Mouse (Mus musculus) liver (tissue): Measurements from ENCODE around the gene Tmem130.

ENCODE experiments used
- DNase-seq: peaks from one replicate; pipeline ENCODE4 v3.0.0-alpha.2; 2020; ENCODE audit warnings: mixed read lengths

Gene Tmem130

DNA sequence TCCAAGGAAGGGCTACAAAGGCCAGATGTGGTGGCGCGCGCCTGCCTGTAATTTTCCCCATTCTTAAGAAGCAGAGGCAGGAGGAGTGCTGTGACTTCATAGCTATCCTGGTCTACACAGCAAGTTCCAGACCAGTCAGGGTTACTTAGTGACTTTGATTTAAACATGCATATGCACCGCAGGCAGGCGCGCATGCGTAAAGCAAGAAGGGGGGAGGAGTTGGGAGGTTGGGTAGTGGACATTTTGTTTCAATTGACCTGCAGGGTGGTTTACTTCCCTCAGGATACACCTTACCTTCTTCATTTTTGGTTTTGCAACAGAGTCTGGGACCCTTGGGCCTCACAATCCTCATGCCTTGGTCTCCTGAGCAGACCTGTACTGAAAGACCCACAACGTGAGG lies 32.4 kb downstream of the Tmem130 start:
- no peak for DNase-seq

DNA sequence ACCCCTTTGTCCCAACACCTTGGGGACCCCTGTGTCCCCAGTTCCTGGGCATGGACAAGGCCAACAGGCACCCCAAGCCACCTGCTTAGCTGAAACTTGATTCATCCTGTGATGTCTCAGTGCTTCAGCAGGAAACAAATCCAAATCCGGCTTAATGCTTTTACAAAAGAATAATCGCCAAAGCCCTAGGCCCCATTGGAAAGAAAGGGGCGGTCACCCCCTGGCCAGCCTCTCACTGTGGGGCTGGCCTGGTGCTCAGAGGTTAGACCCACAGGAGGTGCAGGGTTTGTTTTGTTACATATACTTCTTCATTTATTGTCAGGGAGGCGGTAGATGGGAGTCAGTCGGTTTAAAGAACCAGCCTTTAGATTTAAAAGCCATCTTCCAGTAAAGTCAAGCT lies 33.4 kb downstream of the Tmem130 start:
- DNase-seq: no peak

DNA sequence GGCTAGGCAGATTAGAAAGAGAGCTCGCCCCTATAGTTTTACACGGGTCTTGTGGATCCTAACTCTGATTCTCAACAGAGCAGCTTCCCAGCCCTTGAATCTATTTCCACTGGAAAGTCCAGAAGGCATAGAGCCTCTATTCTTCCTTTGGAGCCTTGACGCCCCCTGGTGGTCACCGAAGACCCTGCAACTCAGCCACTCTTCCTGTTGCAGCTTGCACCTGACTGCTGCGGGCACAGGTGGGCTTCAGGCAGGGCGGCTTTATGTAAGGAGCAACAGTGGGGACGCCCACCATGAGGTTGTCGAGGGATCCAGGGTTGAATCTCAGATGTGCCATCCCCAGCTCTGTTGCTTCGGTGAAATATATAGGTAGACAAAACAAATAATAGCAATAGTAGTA lies 34.5 kb downstream of the Tmem130 start:
- peak; percentile 62 for DNase-seq

DNA sequence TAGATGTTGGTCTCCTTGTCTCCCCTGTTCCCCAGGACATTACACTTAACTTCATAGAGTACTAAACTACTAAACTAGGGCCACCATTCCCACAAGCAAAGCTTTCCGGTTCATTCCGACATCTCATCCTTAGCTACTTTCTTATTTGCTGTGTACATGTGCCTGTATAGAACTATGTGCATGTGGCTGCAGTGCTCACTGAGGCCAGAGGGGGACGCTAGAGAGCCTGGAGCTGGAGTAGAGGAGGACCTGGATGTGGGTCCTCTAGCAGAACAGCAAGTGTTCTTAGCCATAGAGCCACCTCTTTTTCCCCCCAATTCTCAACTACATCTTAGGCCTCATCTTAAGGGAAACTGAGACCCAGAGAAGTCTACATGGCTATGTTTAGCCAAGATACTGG lies 36.1 kb downstream of the Tmem130 start:
- no peak for DNase-seq

DNA sequence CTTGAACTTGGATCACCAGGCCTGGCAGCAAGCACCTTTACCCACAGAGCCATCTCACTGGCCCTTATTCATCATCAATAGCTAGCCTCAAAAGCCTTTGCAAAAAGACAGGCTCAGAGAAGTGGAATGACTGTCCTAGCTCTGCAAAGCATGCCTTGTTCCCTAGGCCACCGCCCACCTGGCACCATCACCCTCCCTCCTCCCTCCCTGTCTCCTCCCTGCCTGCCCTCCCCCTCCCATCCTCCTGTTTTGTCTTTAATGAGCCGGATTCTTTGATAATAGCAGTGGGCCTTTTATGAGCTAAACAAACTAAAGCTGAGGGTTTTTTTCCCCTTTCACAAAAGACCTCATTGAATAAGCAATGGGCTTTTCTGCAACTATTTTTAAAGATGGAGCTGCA lies 36.7 kb downstream of the Tmem130 start:
- no peak for DNase-seq

DNA sequence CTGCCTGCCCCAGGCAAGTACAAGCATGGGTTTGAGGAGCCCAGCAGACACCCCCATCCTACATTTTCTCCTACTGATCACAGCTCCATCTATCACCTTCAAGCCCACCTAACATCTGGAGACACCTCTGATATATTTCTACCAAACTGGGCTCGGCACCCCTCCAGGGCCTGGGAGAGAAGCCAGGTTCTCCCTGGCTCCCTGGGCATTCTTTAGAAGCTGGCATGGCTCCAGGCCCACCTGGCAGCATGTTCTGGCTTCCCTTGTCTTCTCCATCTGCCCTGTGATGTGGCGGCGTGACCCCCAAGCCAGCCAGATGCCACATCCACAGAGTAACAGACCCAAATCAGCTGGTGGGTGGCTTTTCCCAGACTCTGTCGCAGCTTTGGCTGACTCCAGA lies 41.3 kb downstream of the Tmem130 start:
- no peak for DNase-seq

DNA sequence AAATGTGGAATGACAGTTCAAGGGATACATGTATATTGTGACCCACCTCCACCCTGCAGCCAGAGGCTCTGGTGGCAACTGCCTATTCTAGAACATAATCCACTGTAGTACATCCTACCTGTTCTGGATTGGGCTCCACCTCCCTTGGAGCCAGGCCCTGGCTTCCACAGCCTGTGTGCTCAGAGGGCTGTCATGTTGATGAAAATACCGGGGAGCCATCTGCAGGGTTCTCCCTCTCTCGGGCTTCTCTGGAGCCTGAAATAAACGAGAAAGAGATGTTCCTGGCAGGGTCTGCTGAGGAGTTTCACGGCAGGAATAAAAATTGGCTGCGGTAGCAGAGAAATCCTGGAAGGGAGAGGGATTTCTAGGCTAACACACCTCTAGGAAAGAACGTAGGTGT lies 41.8 kb downstream of the Tmem130 start:
- no peak for DNase-seq

DNA sequence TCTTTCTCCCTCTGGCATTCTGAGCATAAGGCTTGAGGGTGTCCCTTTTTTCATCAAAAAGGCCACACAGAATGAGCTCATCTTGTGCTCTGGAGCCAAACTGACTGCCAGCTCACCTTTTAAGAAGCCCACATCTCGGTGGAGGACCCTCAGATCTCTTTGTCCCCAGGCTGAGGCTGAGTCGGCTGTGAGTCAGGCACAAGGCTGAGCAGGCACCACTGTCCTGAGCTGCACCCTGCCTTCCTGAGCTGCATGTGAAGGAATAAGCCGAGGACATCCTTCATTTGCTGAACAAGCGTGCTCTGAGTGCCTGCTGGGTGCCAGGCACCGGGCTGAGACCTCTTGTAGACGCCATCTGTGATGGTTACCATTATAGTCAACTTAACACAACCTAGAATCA lies 44.4 kb downstream of the Tmem130 start:
- no peak for DNase-seq

DNA sequence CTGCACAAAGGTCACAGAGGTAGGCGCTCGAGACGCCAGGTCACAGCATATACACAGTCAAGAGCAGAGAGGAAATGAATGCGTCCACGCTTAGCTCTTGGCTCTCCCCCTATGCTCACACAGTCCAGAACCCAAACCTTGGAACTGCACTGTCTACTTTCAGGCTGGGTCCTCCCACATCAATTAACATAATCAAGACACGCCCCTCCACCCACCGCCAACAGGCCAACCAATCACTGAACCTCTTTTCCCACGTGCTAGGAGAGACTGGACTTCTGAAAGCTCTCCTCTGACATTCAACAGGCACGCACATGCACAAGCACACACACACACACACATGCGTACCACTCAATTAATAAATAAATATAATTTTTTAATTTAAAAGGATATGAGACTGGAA lies 48.2 kb downstream of the Tmem130 start:
- no peak for DNase-seq

DNA sequence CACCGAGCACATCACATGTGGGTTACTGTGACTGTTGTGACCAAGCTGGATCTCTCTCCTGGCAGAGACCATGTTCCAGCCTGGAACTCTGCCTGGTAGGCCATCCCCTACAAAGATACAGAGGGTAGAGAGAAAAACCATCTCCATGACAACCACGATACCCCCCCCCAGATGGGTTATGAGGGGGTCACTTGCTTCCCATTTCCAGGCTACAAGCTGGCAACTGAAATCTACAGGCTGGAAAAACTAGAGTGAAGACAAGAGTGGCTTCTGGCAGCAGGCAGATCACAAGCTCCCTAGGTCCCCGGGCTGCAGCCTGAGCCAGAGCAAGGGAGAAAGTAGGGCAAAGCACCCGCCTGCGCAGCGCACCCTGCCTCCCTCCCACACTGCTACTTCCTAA lies 54.0 kb downstream of the Tmem130 start:
- DNase-seq: no peak

DNA sequence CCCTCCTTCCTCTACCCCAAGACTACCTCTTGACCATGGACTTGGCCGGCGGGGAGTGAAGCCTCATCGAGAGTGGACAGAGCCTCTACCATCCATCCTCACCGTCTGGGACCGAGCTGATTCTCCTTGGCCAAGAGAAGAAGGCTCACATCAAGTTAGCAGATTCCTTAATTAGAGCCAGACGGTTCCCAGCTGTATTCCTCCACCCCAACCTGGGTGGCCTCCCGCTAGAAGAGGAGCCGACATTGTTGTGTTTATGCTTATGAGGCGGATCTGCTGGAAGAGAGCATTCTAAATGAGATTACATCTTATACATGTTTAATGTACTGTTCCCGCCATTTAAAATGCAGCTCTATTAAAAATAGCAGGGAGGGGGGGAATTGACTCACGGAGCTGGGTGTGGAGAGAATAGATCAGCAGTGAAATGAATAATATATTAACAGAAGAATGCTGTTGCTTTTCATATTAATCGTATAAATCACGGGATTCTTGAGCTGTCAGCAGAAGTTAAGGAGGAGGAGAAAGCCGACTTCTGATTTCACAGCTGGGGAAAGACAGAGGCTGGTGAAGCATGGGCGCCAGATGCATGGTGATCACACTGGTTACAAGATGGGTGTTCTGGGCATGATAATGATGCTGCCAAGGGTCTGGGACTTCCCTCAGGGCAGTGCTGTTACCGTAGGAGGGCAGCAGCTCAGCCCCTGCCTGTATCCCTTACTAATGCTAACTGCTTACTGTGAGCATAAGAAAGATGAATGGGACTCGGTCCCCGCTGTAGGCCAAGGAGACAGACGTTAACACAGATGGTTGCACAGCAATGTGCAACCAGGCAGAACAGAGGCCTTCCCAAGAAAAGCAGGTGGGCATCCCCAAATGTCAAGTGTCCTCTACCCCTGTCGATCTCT lies 57.9 kb downstream of the Tmem130 start:
- no peak for DNase-seq

DNA sequence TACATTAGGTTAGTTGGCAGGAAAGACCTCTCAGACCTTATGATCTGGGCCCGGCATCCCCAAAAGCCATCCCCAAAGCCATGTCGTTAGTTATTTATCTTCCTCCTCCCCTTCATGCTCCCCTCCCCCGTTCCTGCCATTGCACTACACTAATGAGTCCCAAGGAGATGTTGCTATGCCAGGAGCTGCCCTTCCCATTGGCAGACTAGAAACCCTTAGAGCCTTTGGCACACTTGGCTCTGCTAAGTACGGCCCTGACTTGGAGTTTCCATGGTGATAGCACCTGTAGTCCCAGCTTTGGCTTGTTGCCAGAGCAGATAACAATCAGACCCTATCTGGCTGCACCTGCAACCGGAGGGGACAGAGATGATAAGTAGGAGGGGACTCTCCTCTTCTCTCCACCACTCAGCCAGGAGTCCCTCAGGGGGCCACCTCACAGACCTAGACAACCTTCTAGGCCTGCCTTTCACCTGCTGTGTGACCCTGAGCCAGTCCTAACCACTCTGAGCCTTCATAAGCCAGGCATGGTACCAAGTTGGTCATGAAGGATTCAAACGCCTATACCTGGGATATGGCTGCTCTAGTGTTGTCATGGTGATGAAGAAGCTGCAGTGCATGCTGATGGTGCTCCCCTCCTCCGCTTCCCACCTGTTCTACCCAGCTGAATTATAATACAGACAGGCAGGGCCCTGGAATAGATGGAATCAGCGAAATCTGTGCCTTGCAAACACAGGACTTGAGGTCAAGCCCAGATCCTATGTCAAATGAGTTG lies 66.1 kb downstream of the Tmem130 start:
- DNase-seq: no peak

DNA sequence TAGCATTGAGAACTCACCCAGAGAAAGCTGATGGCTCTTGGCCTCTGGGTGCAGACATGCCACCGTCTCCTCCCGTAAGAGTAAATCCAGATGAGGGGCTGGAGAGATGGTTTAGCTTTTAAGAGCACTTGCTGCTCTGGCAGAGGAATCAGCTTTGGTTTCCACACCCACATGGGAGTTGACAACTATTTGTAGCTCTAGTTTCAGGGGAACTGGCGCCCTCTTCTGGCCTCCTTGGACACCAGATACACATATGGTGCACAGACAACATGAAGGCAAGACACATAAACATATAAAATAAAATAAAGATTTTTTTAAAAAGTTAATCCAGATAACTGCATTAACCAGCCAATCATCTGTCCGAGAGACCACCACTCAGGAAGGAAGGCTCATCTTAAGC lies 67.5 kb downstream of the Tmem130 start:
- DNase-seq: no peak

DNA sequence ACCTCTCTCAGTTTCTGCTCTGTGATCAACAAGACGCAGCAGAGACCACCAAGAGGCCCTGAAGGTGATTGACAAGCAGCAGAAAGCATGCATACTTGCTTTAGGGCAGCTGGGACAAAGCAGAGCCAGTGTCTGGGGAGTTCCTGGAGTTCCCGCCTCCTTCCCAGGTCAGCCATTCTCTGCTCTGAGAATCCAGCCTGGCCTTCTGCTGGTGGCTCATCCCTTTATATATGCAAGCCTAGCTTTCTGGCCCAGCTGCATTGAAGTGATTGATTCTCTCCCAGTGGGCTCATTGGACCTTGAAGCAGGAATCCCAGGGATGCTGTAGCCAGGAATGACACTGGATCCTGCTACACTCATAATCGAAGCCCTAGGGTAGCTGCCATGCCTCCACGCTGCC lies 70.2 kb downstream of the Tmem130 start:
- DNase-seq: no peak

DNA sequence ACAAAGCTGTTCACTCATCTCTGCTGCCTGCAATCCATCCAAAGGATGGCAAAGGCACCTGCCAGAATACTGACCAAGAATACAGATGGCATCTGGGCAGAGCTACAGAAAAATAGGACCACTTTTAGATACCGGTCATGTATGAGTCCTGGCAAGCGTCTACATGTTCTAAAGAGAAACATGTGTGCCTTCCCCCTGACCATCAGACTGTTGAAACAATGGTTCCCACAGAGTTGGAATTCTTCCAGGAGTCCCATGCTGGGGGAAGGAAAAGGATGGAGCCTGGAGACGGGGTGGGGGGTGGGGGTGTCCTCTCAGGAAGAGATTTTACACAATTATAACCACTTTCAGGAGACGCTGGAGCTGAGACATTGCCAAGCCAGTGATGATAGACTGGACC lies 73.2 kb downstream of the Tmem130 start:
- DNase-seq: no peak
